Mouse (Mus musculus) ES-E14 (cell line): ENCODE measurements at regions not wholly inside any gene's neighbourhood (a gene's known extent, or its start where the extent isn't known, plus 50 kb on each side); places are given as distances from the start of the nearest gene placed in this dataset.

Experiments
- DNase-seq: peaks from one replicate; pipeline ENCODE4 v3.0.0-alpha.2; 2013; ENCODE audit warnings: low read depth, low spot score
- H3K27ac ChIP-seq: 2 replicates; pipeline ENCODE4 v1.5.1; 2012; ENCODE audit warnings: low read depth, mild to moderate bottlenecking, low read length, moderate library complexity, mixed read lengths; ENCODE audit not compliant: poor library complexity, insufficient read depth, severe bottlenecking
- H3K36me3 ChIP-seq: 2 replicates; pipeline ENCODE4 v1.6.1; 2012; ENCODE audit warnings: mild to moderate bottlenecking, low read length, moderate library complexity, mixed read lengths; ENCODE audit not compliant: control insufficient read depth, poor library complexity, insufficient read depth, severe bottlenecking
- H3K4me1 ChIP-seq, 2 experiments: fragments of 150-350 bp in 1 of 2; sonication (generic) in 1 of 2; 2 replicates each; pipeline ENCODE4 v1.6.1; 2012; ENCODE audit warnings: low read length in 2 of 2, mild to moderate bottlenecking in 1 of 2, mixed read lengths in 1 of 2; ENCODE audit not compliant: control insufficient read depth in 2 of 2, insufficient read depth in 2 of 2, poor library complexity in 1 of 2
- H3K4me3 ChIP-seq, 2 experiments: fragments of 150-350 bp in 1 of 2; sonication (generic) in 1 of 2; 2 replicates each; pipeline ENCODE4 v1.5.1; 2012; ENCODE audit warnings: low read length in 2 of 2, low read depth in 1 of 2, mild to moderate bottlenecking in 1 of 2, mixed read lengths in 1 of 2; ENCODE audit not compliant: insufficient read depth in 1 of 2, poor library complexity in 1 of 2, severe bottlenecking in 1 of 2
- H3K9ac ChIP-seq: 2 replicates; pipeline ENCODE4 v1.6.1; 2012; ENCODE audit warnings: low read depth, mild to moderate bottlenecking, low read length, mixed read lengths; ENCODE audit not compliant: poor library complexity, insufficient read depth, severe bottlenecking
- H3K9me3 ChIP-seq: fragments of 150-350 bp; sonication (generic); 2 replicates; pipeline ENCODE4 v1.6.1; 2012; ENCODE audit warnings: low read depth, mild to moderate bottlenecking, low read length; ENCODE audit not compliant: control insufficient read depth, insufficient read depth
- CHD2 ChIP-seq: IDR thresholded peaks from 2 replicates; pipeline ENCODE4 v1.6.1; 2014; ENCODE audit warnings: mild to moderate bottlenecking, low read depth, low read length, inconsistent platforms
- HCFC1 ChIP-seq: IDR thresholded peaks from 2 replicates; pipeline ENCODE4 v1.6.1; 2012; ENCODE audit warnings: low read length, inconsistent platforms, borderline replicate concordance; ENCODE audit not compliant: insufficient read depth
- MAFK ChIP-seq: IDR thresholded peaks from 2 replicates; pipeline ENCODE4 v1.6.1; 2014; ENCODE audit warnings: mild to moderate bottlenecking, low read depth, low read length, inconsistent platforms; ENCODE audit not compliant: insufficient read depth
- ZC3H11A ChIP-seq: IDR thresholded peaks from 2 replicates; pipeline ENCODE4 v1.6.1; 2012; ENCODE audit warnings: low read depth, mild to moderate bottlenecking, inconsistent platforms, low read length, borderline replicate concordance
- ZNF384 ChIP-seq: IDR thresholded peaks from 2 replicates; pipeline ENCODE4 v1.6.1; 2012; ENCODE audit warnings: low read depth, low read length, inconsistent platforms
- in situ Hi-C, 2 experiments: fragments of 600-800 bp; cut with MboI; formaldehyde crosslinking; loops; one replicate each; pipeline ENCODE4 v1.15.1; 2025; ENCODE audit warnings: low sequenced_read_pairs in 2 of 2, inconsistent platforms in 1 of 2; ENCODE audit not compliant: unreplicated experiment in 2 of 2

- Histone ChIP-seq H3K9me3 (no peaks in the 10 kb centered on the region), H3K4me3 (no peak overlapping the region), H3K27ac (no peak overlapping the region), H3K4me1 (no peaks in the 10 kb centered on the region), H3K9ac (no peak overlapping the region), H3K36me3 (no peaks in the 10 kb centered on the region)
- TF ChIP-seq HCFC1 (no peak), ZNF384 (no peak), MAFK (no peak), CHD2 (no peak), ZC3H11A (no peak)
- in situ Hi-C loops, result no loop called here
- DNase-seq, result peak; percentile 1
These were observed 259.0 kb downstream of the Nek10 start for GRCm38 (mm10) chr14:15061966-15062860.

DNA sequence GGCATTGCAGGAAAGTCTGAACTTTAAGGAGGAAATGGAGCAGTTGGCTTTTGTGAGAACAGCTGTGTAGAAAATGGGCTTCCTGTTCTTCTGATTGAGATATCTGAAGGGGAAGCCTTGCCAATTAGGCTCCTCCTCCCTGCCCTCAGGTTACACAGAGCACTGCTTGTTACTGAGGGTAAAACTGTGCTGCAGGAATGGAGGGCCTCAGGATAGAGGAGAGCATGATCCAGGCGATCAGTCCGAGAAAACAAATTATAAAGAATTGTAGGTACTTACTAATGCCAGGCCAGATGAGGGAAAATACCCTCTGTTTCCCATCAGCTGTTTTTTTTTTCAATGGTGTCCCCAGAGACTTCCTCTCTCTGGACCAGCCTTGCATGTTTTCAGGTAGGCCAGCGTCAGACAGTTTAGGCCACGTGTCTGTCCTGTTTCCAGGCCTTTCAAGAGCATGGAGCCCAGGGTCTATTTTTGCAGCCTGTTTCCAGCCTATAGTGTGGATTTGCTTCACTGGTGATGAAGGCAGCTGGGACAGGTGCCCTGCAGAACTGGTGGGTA lies 259.7 kb downstream of the Nek10 start:
- TF ChIP-seq HCFC1 (no peak), CHD2 (no peak), MAFK (no peak), ZC3H11A (no peak)
- no peaks in the 10 kb centered on the region for H3K36me3 ChIP-seq
- no peak overlapping the region for H3K27ac ChIP-seq
- no peak overlapping the region for H3K4me3 ChIP-seq
- no peaks in the 10 kb centered on the region for H3K9me3 ChIP-seq
- H3K4me1 ChIP-seq, result no peaks in the 10 kb centered on the region
- H3K9ac ChIP-seq, result no peak overlapping the region
- in situ Hi-C loops, result no loop called here
- DNase-seq, result peak; percentile 8

DNA sequence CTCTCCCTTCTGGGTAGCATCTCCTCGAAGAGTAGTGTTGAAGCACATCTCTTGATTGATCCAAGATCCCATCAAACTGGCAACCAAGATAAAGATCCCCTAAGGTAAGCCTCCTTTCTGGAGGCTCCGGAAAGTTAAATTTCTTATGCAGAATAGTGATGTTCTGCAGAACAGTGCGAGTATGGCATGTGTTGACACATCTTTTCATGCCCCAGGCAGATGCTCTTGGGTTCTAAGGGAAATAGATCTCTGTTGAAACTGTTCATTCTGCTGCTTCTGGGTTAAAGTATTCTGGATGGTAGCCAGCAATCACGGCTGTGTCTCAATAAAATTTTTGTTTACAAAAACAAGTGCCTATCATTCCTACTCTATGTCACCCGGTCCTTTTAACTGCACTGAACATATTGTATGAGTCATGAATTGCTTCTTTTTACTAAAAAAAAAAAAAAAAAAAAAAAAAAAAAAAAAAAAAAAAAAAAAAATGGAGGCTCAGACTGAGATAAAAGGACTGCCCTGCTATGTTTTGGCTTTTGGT lies 261.8 kb downstream of the Nek10 start:
- Histone ChIP-seq H3K4me3 (no peak overlapping the region), H3K4me1 (no peaks in the 10 kb centered on the region), H3K27ac (no peak overlapping the region), H3K9me3 (no peaks in the 10 kb centered on the region), H3K36me3 (no peaks in the 10 kb centered on the region), H3K9ac (no peak overlapping the region)
- in situ Hi-C loops, result no loop called here
- TF ChIP-seq HCFC1 (no peak), ZC3H11A (no peak), CHD2 (no peak), ZNF384 (no peak), MAFK (no peak)
- no peak for DNase-seq

DNA sequence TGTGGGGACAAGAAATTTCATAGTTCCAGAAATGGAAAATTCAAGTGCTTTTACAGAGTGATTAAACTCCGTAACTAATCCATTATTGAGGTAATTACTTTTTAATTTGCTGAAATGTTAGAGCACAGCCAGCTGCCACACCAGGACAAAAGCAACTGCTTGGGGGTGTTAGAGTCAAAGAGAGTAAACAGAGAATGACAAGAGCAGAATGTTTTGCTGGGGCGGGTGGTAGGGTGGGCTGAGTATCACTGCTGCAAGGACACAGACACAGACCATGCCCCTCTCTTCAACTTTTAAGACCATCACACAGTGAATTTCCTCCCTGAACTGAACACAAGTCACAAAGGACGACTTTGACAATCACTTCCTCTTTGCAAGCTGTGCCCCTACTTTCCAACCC lies 272.7 kb downstream of the Nek10 start:
- H3K9ac ChIP-seq, result no peak overlapping the region
- no peaks in the 10 kb centered on the region for H3K36me3 ChIP-seq
- H3K4me1 ChIP-seq, result no peaks in the 10 kb centered on the region
- TF ChIP-seq ZC3H11A (no peak), CHD2 (no peak), ZNF384 (no peak), HCFC1 (no peak), MAFK (no peak)
- H3K4me3 ChIP-seq, result no peak overlapping the region
- H3K27ac ChIP-seq, result no peak overlapping the region
- no peak for DNase-seq
- in situ Hi-C loops, result no loop called here
- H3K9me3 ChIP-seq, result no peaks in the 10 kb centered on the region
